Mouse (Mus musculus) kidney, adult 8-10 months (tissue): ENCODE results near the gene Gm13043.
"Not testable (repeated sequence)": the region's sequence is repeated elsewhere in the genome, so short reads cannot be mapped to it uniquely, and the experiment has no call there.

Experiments used
- DNase-seq, 2 experiments: peaks; one replicate each; pipeline ENCODE4 v3.0.0; 2022

Gm13043 gene

GRCm38 (mm10) chr4:143511043-143511442 is at the start of gene Gm13043:
Gm13043 (plus strand) TSS chr4:143511343.
- DNase-seq: no peak

GRCm38 (mm10) chr4:143535654-143536053 is 24.5 kb downstream of the Gm13043 start, which contains the start of gene Gm13040:
Gm13040 (plus strand) TSS chr4:143535954.
- not testable (repeated sequence) for DNase-seq

GRCm38 (mm10) chr4:143551400-143551799 is 40.3 kb downstream of the Gm13043 start, which contains the start of the genes BC080695 and Gm13057:
BC080695 (plus strand) TSS chr4:143551700.
Gm13057 (plus strand) TSS chr4:143551709.
- DNase-seq: not testable (repeated sequence)
